Mouse (Mus musculus): ENCODE results near the gene Ankrd66. TPM values are rescaled to one million over a fixed set of nuclear protein-coding genes. Genes with fewer than 3 reads are reported as not detected.
A peak's percentile ranks its signal among the peaks of the same experiment; 100 is the strongest.
"Not testable (repeated sequence)": the region's sequence is repeated elsewhere in the genome, so short reads cannot be mapped to it uniquely, and the experiment has no call there.

The Ankrd66 gene
- total RNA-seq, 2 experiments from 2014 or later, result 0.26 to 0.27 TPM

DNA sequence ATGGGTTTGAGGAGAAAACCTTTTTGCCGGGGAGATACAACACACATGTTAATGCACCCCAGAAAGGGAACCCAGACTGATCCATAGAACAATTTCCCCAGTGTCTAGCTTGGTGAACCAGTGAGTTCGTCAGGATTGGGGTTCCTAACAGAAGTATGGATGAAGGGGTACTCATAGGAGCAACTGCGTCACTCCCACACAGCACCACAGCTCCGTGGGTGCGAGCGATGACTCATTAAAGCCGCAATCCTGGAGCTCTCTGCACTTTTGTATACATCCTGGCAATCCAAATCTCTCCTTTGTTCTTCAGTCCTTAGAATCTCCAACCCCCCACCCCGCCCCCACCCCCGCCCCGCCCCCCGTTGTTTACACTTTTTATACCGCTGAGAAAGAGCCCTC lies 24.2 kb upstream of the Ankrd66 start:
- DNase-seq (ENCODE audit: extremely low spot score in 1 of 2, low spot score in 2 of 2), result peak; percentile 23 to 33
- H3K27ac ChIP-seq, result no peak overlapping the region
- H3K4me3 ChIP-seq, result no peak overlapping the region; the same call in 1 of the 2 replicates
- no peak for TF ChIP-seq CTCF (IDR thresholded peaks at IDR 0.05)
- intact Hi-C loops (cut with DNase I), result no loop called here

- intact Hi-C loops (cut with DNase I), result no loop called here
- H3K4me3 ChIP-seq, result no peak overlapping the region
- no peak for DNase-seq (ENCODE audit: extremely low spot score in 1 of 2, low spot score in 2 of 2)
- H3K27ac ChIP-seq, result no peak overlapping the region
- no peak for TF ChIP-seq CTCF (IDR thresholded peaks at IDR 0.05)
Measured at GRCm38 (mm10) chr17:43563192-43563987, 20.0 kb upstream of the Ankrd66 start.

DNA sequence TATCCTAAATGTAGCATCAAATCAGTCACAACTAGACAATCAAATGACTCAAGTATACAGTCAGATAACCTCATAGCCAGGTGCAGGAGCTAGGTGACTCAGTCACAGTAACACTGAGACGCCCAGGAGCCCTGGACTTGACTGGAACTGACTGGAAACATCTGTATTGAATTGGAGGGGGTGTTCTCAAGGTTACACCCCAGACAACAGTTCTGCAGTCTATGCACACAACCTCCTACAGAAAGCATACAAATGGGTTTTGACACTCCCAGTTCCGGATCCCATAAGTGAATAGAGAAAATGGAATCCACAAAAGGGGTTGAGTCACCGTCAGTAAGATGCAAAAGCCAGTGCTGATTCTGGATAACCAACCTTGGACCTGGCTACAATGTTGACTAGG lies 15.2 kb upstream of the Ankrd66 start:
- Histone ChIP-seq H3K27ac (no peak overlapping the region), H3K4me3 (no peak overlapping the region)
- DNase-seq (ENCODE audit: extremely low spot score in 1 of 2, low spot score in 2 of 2), result no peak
- TF ChIP-seq CTCF (IDR thresholded peaks at IDR 0.05), result no peak
- intact Hi-C loops (cut with DNase I), result no loop called here

DNA sequence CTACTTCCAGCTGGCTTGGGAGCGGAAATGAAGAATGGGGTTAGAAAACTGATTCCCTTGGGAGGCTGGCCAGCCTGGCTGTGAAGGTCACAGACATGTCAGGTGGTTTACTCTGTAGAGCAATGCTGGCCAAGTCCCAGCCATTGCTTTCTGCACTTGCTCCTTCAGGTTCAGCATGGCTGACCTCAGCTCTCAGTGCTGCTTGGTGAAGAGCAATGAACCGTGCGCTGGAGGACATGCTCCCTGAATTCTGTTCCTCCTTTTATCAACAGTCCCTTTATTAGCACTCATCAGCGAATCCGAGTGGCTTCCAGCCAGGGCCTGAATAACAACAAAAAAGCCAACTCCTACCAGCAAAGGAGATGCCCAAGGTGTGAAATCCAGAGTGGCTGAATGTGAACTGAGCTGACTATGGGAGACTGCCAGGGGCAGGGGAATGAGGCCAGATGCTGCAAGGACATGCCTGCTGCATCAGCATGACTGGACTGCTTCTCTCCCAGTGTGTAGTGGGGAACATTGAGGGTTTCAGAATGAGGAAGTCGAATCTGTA lies 14.2 kb upstream of the Ankrd66 start:
- intact Hi-C loops (cut with DNase I), result loop anchor here (1.0 kb wide), 1 partner anchor 44 kb away; no protein-coding TSS in a partner anchor
- Histone ChIP-seq H3K4me3 (no peak overlapping the region), H3K27ac (no peak overlapping the region)
- TF ChIP-seq CTCF (IDR thresholded peaks at IDR 0.05), result no peak
- DNase-seq (ENCODE audit: extremely low spot score in 1 of 2, low spot score in 2 of 2), result peak; percentile 22 to 47

DNA sequence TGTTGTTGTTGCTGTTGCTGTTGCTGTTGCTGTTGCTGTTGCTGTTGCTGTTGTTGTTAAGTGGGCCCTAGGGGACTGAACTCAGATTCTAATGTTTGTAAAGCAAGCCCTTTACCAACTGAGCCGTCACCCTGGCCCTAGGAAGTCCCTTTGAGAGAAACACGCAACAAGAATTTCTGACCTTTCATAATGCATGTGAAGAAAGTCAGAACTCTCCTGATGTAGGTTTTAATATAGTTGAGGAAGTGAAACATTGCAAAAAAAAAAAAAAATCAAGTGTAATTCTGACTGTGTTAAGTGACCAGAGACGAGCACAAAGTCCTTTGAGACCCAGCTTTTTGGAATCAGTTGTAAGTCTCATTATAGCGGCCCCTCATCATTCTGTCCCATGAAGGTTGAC lies 13.7 kb upstream of the Ankrd66 start:
- TF ChIP-seq CTCF (IDR thresholded peaks at IDR 0.05), result no peak
- H3K27ac ChIP-seq, result no peak overlapping the region
- no peak for DNase-seq (ENCODE audit: extremely low spot score in 1 of 2, low spot score in 2 of 2)
- intact Hi-C loops (cut with DNase I), result loop anchor here (1.0 kb wide), 1 partner anchor 44 kb away; no protein-coding TSS in a partner anchor
- H3K4me3 ChIP-seq, result no peak overlapping the region

DNA sequence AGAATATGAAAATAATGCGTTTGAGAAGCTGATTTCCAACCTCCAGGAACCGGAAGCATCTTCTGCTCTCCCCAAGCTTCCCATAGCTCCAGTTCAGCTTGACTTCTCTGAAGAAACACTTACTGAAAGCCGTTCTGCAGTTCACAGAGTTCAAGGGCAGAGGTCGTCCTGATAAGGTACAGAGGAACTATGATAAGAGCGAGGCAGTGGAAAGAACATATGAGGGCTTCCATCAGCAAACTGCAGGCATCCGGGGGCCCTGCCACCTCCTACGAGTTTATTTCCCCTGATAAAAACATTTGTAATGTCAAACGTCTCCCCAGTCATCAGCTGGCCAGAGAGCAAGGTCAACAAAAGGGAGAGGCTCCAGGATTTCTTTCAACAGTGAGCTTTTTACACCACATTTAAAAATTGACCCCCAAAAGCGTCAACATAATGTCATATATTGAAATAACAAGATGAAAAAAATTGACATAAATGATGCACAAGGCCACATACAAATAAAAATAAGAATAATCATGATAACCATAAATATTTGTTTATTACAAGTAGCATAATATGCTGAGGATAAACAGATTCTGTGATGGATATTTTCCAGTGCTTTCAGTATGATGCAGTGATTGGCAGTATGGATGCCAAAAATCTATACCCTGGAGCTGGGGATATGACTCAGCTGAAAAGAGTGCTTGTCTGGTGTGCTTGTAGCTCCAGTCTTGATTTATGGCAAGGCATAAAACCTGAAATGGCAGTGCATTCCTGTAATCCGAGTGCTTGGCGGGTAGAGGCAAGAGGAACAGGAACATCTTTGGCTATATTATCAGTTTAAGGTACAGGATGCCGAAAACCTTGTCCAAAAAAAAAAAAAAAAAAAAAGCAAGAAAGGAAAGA lies 11.3 kb upstream of the Ankrd66 start:
- H3K4me3 ChIP-seq, result no peak overlapping the region
- intact Hi-C loops (cut with DNase I), result no loop called here
- TF ChIP-seq CTCF (IDR thresholded peaks at IDR 0.05), result no peak
- H3K27ac ChIP-seq, result no peak overlapping the region
- DNase-seq (ENCODE audit: extremely low spot score in 1 of 2, low spot score in 2 of 2), result no peak

DNA sequence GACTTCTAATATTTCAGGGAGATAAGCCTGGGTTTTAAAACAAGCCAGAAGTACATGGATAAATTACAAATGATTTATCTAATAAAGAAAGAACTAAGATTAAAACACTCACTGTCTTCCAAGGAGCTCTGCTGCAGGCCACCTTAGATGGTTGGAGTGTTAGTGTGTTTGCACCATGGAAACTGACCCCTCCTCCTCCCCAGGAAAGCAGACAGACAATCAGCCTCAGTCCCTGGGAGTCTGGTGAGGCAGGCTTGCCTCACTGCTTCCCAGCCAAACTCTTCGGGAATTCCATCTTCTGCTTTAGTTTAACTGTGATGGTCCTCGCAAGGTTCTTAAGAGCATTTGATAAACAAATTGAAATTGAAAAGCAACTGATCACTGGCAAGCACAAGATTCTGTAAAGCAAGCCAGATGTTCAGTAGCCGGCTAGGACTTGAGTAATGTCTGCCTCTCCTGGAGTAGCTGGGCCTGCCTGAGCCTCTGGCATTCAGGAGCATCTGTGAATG lies 7.7 kb upstream of the Ankrd66 start:
- no peak for DNase-seq (ENCODE audit: extremely low spot score in 1 of 2, low spot score in 2 of 2)
- Histone ChIP-seq H3K4me3 (no peak overlapping the region), H3K27ac (no peak overlapping the region)
- no peak for TF ChIP-seq CTCF (IDR thresholded peaks at IDR 0.05)
- intact Hi-C loops (cut with DNase I), result no loop called here

DNA sequence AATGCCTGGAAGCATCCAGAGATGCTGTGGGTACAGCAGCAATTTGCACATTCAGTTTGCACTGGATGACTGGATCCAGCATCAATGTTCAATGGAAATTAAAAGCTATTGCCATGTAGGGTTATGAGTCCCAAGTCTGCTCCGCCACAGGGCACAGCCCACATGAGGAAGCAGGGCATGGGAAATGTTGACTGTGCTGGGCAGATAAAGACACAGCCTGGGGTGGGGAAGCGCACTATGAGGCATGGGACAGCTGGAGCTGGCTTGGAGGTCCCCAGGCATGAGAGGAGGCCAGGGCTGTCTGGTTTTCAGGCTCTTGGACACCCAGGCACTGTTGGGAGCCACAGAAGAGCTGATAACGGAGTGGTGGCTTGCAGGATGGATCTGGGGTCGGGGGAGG lies 601 bp upstream of the Ankrd66 start:
- intact Hi-C loops (cut with DNase I), result no loop called here
- no peak overlapping the region for H3K27ac ChIP-seq
- no peak for DNase-seq (ENCODE audit: extremely low spot score in 1 of 2, low spot score in 2 of 2)

GRCm38 (mm10) chr17:43538767-43539166 lies 4.7 kb downstream of the Ankrd66 start:
- Histone ChIP-seq H3K27ac (no peak overlapping the region), H3K4me3 (no peak overlapping the region)
- DNase-seq (ENCODE audit: extremely low spot score in 1 of 2, low spot score in 2 of 2), result no peak
- intact Hi-C loops (cut with DNase I), result no loop called here
- no peak for TF ChIP-seq CTCF (IDR thresholded peaks at IDR 0.05)

More for the DNA sequence above, 601 bp upstream of the Ankrd66 start:
- no peak for TF ChIP-seq CTCF (IDR thresholded peaks at IDR 0.05)
- H3K4me3 ChIP-seq, result no peak overlapping the region

- H3K27ac ChIP-seq; DNase-seq (ENCODE audit: extremely low spot score in 1 of 2, low spot score in 2 of 2); intact Hi-C loops (cut with DNase I); H3K4me3 ChIP-seq: not testable (repeated sequence)
Measured at GRCm38 (mm10) chr17:43536841-43537240, 6.6 kb downstream of the Ankrd66 start.

- H3K4me3 ChIP-seq, result no peak overlapping the region
- DNase-seq (ENCODE audit: extremely low spot score in 1 of 2, low spot score in 2 of 2), result peak in 1 of 2 experiments; percentile 25
- TF ChIP-seq CTCF (IDR thresholded peaks at IDR 0.05), result no peak; the same call in 1 of the 2 replicates
- intact Hi-C loops (cut with DNase I), result no loop called here
- H3K27ac ChIP-seq, result no peak overlapping the region
Measured at GRCm38 (mm10) chr17:43534362-43535222, 8.8 kb downstream of the Ankrd66 start.

Data from left cerebral cortex, adult 2 months (tissue).